ENCODE assay signal across 12 mouse cellular contexts in genomic region chr12:16218906-16219305, GRCm38 (mm10).
"Had no signal": no experiment of that assay in that cellular context is flagged by ENCODE, and none has a peak within 500 bp of the region (broad histone marks: within the 10 kb centered on the region; RNA-seq: fewer than 3 reads in every experiment).

No protein-coding gene starts in this region.

- DNase-seq: lung, adult 18-20 months; lung, embryonic 14.5 days; lung, postnatal 10 days; lung, postnatal 4 days; midbrain, embryonic 14.5 days; retina, postnatal 1 day; right cerebral cortex, adult 18-20 months; right cerebral cortex, postnatal 25 days; right cerebral cortex, postnatal 4 days; thymus, adult 18-20 months; thymus, postnatal 14 days; thymus, postnatal 36 days had no signal
